Comparison of ENCODE assay signal across 23 mouse cellular contexts in genomic region chr15:17933875-17934274, GRCm38 (mm10).
"Had no signal": no experiment of that assay in that cellular context is flagged by ENCODE, and none has a peak within 500 bp of the region (broad histone marks: within the 10 kb centered on the region; RNA-seq: fewer than 3 reads in every experiment).

No protein-coding gene starts in this region.

- H3K27ac ChIP-seq: heart, adult 2 months; heart, embryonic 13.5 days; heart, embryonic 15.5 days; hindbrain, embryonic 13.5 days; hindbrain, embryonic 15.5 days; hindbrain, postnatal 0 days; kidney, embryonic 15.5 days; kidney, postnatal 0 days; limb, embryonic 10.5 days; limb, embryonic 12.5 days had no signal

- H3K27me3 ChIP-seq: heart, embryonic 13.5 days; heart, embryonic 15.5 days; hindbrain, embryonic 13.5 days; hindbrain, embryonic 15.5 days; kidney, embryonic 15.5 days; limb, embryonic 12.5 days had no signal

- H3K36me3 ChIP-seq: heart, embryonic 13.5 days; heart, embryonic 15.5 days; hindbrain, embryonic 13.5 days; hindbrain, embryonic 15.5 days; kidney, embryonic 15.5 days; limb, embryonic 10.5 days; limb, embryonic 12.5 days had no signal

- DNase-seq: gastrocnemius, postnatal 14 days; gastrocnemius, postnatal 36 days; heart, adult 11 months; heart, adult 2 months; heart, postnatal 14 days; heart, postnatal 36 days; kidney, adult 11 months; kidney, adult 2 months; kidney, adult 9 months; kidney, postnatal 14 days; kidney, postnatal 36 days; layer of hippocampus, adult 9-11 months; layer of hippocampus, postnatal 36 days; liver had no signal

- H3K4me3 ChIP-seq: heart, adult 2 months; heart, embryonic 13.5 days; heart, embryonic 15.5 days; hindbrain, embryonic 13.5 days; hindbrain, embryonic 15.5 days; kidney, embryonic 15.5 days; limb, embryonic 10.5 days; limb, embryonic 12.5 days had no signal

- H3K4me1 ChIP-seq: heart, embryonic 13.5 days; heart, embryonic 15.5 days; hindbrain, embryonic 13.5 days; hindbrain, embryonic 15.5 days; kidney, embryonic 15.5 days; limb, embryonic 10.5 days; limb, embryonic 12.5 days had no signal
